Mouse (Mus musculus) forebrain, embryonic 12.5 days (tissue): ENCODE measurements at regions not wholly inside any gene's neighbourhood (a gene's known extent, or its start where the extent isn't known, plus 50 kb on each side); places are given as distances from the start of the nearest gene placed in this dataset.

Experiments
- ATAC-seq: fragments of 200-750 bp; cut with Nextera tagmentation; 2 replicates; pipeline ENCODE4 v1.8.0; 2017; ENCODE audit warnings: moderate TSS enrichment; ENCODE audit not compliant: low FRiP score
- H3K27ac ChIP-seq: fragments of 300-500 bp; sonication (generic); 2 replicates; pipeline ENCODE4 v1.5.1; 2016; ENCODE audit warnings: mild to moderate bottlenecking
- H3K27me3 ChIP-seq: fragments of 300-500 bp; sonication (generic); 2 replicates; pipeline ENCODE4 v1.6.1; 2016; ENCODE audit warnings: mild to moderate bottlenecking
- H3K36me3 ChIP-seq: fragments of 300-500 bp; sonication (generic); replicated peaks from 2 replicates; pipeline ENCODE4 v1.6.1; 2016; ENCODE audit warnings: mild to moderate bottlenecking
- H3K4me1 ChIP-seq: fragments of 300-500 bp; sonication (generic); 2 replicates; pipeline ENCODE4 v1.6.1; 2016
- H3K4me2 ChIP-seq: fragments of 300-500 bp; sonication (generic); 2 replicates; pipeline ENCODE4 v1.6.1; 2016; ENCODE audit warnings: mild to moderate bottlenecking, moderate library complexity
- H3K4me3 ChIP-seq: fragments of 300-500 bp; sonication (generic); replicated peaks from 2 replicates; pipeline ENCODE4 v1.5.1; 2016; ENCODE audit warnings: mild to moderate bottlenecking
- H3K9ac ChIP-seq: fragments of 300-500 bp; sonication (generic); 2 replicates; pipeline ENCODE4 v1.6.1; 2016; ENCODE audit warnings: mild to moderate bottlenecking
- H3K9me3 ChIP-seq: fragments of 300-500 bp; sonication (generic); 2 replicates; pipeline ENCODE4 v1.6.1; 2016
- WGBS: fragments of 180-500 bp; shearing (Covaris S2); methylation state at CpG from one replicate; pipeline ENCODE4 v1.1.7; 2016; 5-methylcytosine and 5-hydroxymethylcytosine counted together

DNA sequence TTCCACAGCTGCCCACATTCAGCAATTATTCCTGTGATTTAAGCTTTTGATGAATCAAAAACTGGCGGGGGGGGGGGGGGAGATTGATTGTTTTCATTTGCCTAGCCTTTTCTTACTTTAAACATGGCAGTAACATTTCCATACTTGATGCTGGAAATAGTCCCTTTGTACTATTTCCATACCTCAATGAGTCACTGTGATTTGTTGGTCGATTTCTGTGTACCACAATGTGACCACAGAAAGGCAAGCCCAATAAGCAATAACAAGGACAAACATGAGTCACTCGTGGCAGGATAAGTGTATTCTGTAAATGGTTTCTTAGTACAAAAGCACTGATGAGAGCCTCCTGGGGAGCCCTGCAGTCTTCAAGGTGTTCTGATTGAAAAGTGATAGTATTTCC is 121.8 kb upstream of the Pirt start:
- Histone ChIP-seq H3K4me2 (no peak overlapping the region), H3K9ac (no peak overlapping the region), H3K4me3 (no peak overlapping the region), H3K27me3 (no peaks in the 10 kb centered on the region), H3K36me3 (no peaks in the 10 kb centered on the region), H3K27ac (no peak overlapping the region), H3K4me1 (no peaks in the 10 kb centered on the region), H3K9me3 (no peaks in the 10 kb centered on the region)
- ATAC-seq: no peak
- WGBS: 61% methylated on average over 3 of the region's 3 CpGs

DNA sequence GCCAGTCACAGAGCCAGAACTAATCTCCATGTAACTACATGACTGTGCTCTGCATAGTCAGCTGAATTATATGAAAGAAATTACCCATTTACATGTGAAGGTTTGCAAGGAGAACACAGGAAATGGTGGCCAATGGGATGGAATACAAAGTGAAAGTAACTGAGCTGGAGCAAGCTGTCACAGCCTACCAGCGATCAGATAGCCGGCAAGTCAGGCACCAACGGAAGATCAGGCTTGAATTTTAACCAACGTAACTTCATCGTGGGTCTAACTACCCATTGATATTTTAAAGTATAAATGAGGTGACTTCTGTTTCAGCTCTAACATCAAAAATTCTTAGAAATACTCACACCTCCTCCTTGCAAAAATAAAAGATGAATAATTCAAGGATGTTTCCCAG is 104.9 kb upstream of the Pirt start:
- no peaks in the 10 kb centered on the region for H3K9me3 ChIP-seq
- H3K27ac ChIP-seq: no peak overlapping the region
- 93% methylated on average over 5 of the region's 5 CpGs for WGBS
- no peaks in the 10 kb centered on the region for H3K4me1 ChIP-seq
- H3K36me3 ChIP-seq: no peaks in the 10 kb centered on the region
- no peaks in the 10 kb centered on the region for H3K27me3 ChIP-seq
- no peak for ATAC-seq
- no peak overlapping the region for H3K9ac ChIP-seq
- no peak overlapping the region for H3K4me3 ChIP-seq
- no peak overlapping the region for H3K4me2 ChIP-seq

DNA sequence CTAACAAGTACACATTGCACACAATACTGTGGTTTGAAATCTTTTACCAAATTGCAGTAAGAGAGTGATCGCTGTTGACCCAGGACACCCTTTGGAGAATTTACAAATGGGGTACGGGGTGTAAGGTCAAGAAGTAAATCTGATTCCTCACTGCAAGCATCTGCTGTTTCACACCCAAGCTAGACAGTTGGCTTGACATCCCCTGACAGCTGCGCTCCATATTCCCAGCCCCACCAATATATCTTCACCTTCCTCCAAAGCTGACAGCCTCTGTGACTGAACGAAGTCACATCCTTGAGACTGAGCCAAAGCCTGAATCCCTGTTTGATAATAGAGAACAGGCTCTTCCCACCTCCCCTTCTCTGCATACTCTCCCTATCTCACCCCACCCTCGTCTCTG is 98.5 kb upstream of the Pirt start:
- no peak overlapping the region for H3K4me2 ChIP-seq
- H3K27ac ChIP-seq: no peak overlapping the region
- no peak overlapping the region for H3K4me3 ChIP-seq
- H3K27me3 ChIP-seq: no peaks in the 10 kb centered on the region
- H3K9me3 ChIP-seq: no peaks in the 10 kb centered on the region
- 78% methylated on average over 5 of the region's 5 CpGs for WGBS
- no peak overlapping the region for H3K9ac ChIP-seq
- ATAC-seq: no peak
- H3K36me3 ChIP-seq: no peaks in the 10 kb centered on the region
- 0 out of 2 replicates have a peak, but pooled peaks cover 8% of the 10 kb centered on the region for H3K4me1 ChIP-seq

DNA sequence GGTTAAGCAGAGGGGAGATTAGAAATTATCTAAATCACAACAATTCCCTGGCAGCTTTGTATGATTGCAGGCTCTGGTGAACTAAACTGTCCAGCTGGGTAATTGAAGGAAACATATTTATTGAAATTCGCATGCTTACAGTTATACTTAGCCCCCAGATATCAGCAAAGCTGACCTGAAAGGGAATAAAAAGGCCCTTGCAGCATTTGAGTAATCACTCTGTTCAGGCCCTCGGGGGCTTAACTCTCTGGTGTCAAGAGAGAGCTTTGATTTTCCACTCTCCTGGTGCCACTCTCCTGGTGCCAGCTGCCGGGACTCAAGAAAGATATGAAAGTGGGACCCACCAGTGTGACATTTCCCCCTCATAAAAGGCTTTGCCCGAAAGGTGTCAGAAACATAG is 98.0 kb upstream of the Pirt start:
- Histone ChIP-seq H3K4me3 (no peak overlapping the region), H3K36me3 (no peaks in the 10 kb centered on the region), H3K4me2 (no peak overlapping the region), H3K9me3 (no peaks in the 10 kb centered on the region), H3K27me3 (no peaks in the 10 kb centered on the region), H3K4me1 (0 out of 2 replicates have a peak, but pooled peaks cover 8% of the 10 kb centered on the region), H3K27ac (no peak overlapping the region), H3K9ac (no peak overlapping the region)
- no peak for ATAC-seq
- 65% methylated on average over 4 of the region's 4 CpGs for WGBS

DNA sequence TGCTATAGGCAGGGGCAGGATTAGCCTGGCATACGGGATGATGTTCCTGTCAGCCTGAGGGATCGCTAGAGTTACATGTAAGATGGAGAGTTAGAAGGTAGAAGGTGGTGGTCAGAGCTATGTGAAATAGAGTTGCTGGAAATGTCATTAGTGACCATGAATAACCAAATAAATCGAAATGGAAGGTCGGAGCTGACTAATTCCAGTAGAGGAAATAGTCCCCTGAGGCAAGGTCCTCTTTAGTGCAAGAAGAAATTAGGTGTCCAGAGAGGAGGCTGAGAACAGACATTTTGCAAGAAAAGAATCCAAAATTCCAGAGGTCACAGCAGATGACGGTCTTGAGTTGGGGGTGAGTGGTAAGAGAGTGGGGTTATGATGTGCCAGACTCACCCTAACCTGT is 75.9 kb upstream of the Pirt start:
- H3K36me3 ChIP-seq: no peaks in the 10 kb centered on the region
- ATAC-seq: no peak
- no peaks in the 10 kb centered on the region for H3K9me3 ChIP-seq
- no peak overlapping the region for H3K4me2 ChIP-seq
- H3K27me3 ChIP-seq: no peaks in the 10 kb centered on the region
- no peak overlapping the region for H3K27ac ChIP-seq
- H3K4me3 ChIP-seq: no peak overlapping the region
- H3K9ac ChIP-seq: no peak overlapping the region
- H3K4me1 ChIP-seq: peaks cover 7% of the 10 kb centered on the region
- WGBS: 93% methylated on average over 5 of the region's 5 CpGs

DNA sequence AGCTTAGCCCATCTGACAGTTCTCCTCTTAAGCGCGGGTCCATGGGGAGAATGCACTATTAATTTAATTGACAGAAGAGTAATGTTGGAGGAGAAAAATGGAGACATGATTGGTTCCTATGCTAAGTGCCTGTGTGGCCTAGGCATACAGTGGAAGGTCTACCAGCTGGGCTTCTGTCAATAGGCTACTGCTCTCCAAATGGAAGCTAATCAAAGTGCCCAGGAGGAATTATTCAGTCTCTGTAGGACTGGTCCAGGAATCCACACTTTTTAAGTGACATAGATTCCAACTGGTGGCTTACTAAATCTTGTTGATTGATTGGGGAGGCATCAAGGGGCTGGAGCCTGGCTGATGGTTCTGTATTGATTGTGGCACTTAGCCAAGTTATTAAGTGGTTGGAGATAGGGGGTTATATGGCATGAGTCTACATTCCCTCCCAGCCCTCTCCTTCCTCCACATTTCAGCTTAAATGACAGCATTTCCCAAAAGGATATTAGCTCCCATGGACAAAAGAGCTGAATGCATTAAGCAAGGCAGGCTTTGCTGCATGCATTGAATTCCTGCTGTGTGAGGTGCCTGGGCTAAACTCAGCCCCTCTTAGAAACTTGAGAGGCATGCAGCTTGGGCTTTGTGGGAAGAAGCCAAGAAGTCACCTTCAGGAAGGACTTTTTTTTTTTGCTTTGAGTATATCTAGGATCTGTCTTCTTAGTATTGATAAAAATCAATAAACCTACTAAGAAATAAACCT is 75.0 kb upstream of the Pirt start:
- no peaks in the 10 kb centered on the region for H3K27me3 ChIP-seq
- no peak overlapping the region for H3K4me3 ChIP-seq
- WGBS: 77% methylated on average over 2 of the region's 2 CpGs
- H3K9me3 ChIP-seq: no peaks in the 10 kb centered on the region
- H3K4me2 ChIP-seq: no peak overlapping the region
- peaks cover 7% of the 10 kb centered on the region for H3K4me1 ChIP-seq
- H3K9ac ChIP-seq: no peak overlapping the region
- no peaks in the 10 kb centered on the region for H3K36me3 ChIP-seq
- H3K27ac ChIP-seq: no peak overlapping the region
- ATAC-seq: peak; percentile 39

DNA sequence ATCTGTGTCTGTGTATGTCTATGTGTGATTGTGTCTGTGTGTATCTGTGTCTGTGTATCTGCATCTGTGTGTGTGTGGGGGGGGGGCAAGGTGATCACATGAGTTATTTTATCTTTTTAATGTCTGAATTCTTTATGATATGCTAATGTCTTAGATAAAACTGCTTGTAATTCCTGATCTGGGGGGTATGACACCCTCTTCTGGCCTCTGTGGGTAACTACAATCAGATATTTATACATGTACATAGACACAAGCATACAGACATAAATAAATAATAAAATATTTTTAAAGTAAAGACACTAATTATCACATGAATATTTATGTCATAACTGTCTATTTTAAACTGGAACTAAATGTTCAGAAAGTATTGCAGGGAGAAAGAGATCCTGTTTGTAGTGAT is 66.5 kb upstream of the Pirt start:
- Histone ChIP-seq H3K27ac (0 out of 2 replicates have a peak overlapping the region, but pooled peaks have one; percentile 89), H3K4me2 (no peak overlapping the region), H3K9me3 (no peaks in the 10 kb centered on the region), H3K36me3 (no peaks in the 10 kb centered on the region), H3K9ac (no peak overlapping the region), H3K4me1 (peaks cover 19% of the 10 kb centered on the region), H3K27me3 (no peaks in the 10 kb centered on the region), H3K4me3 (no peak overlapping the region)
- no peak for ATAC-seq

DNA sequence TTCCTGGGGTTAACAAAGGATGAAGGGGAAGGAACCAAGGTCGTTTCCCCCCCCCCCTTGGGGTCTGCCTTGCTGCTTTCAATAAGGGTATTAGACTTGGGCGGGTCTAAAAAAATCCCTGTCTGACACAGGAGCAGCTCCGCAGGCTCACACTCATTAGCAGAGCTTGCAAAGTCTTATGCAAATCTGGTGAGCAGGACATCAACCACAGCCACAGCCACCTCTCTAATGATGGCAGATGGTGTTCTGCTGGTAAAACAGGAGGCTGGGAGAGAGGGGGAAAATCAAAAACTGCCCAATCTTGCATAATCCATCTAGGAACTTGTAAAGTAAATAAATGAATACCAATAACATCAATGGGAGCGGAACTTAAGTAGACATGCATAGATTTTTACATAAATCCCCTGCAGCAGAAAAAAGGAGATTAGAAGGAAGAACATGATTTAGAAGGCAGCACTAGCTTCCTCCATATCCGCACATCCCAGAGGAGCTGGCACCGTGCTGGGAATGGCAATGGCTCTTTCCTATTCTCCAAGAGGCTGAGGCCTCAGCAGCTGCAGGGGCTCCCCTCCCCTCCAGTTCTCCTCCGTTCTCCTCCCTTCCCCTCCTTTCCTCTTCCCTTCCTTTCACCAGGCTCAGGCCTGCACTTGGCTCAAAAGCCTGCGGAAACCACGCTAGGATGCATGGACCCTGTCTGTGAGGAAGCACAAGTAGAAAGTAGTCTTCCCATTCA is 65.6 kb upstream of the Pirt start:
- Histone ChIP-seq H3K36me3 (no peaks in the 10 kb centered on the region), H3K27ac (peak overlapping the region; percentile 89), H3K27me3 (no peaks in the 10 kb centered on the region), H3K4me1 (peaks cover 19% of the 10 kb centered on the region), H3K4me2 (no peak overlapping the region; the same call in 1 of the 2 replicates), H3K4me3 (no peak overlapping the region), H3K9ac (no peak overlapping the region), H3K9me3 (no peaks in the 10 kb centered on the region)
- ATAC-seq: peak; percentile 94
- 8% methylated on average over 9 of the region's 9 CpGs for WGBS
